Mouse (Mus musculus): Measurements from ENCODE around the gene Cmtm4.
A peak's percentile ranks its signal among the peaks of the same experiment; 100 is the strongest.

GRCm38 (mm10) chr8:104343957-104344356, 51.6 kb downstream of the Cmtm4 start:
- no peak for TF ChIP-seq POLR2A (IDR thresholded peaks at IDR 0.05; ENCODE audit: extremely low read depth, insufficient read depth, low read length)
- TF ChIP-seq CTCF (IDR thresholded peaks at IDR 0.05; ENCODE audit: low read depth, low read length), result peak; percentile 99
